Mouse (Mus musculus) ovary, postnatal 36 days (tissue): ENCODE data around the gene Tmem216.
"Not testable (repeated sequence)": the region's sequence is repeated elsewhere in the genome, so short reads cannot be mapped to it uniquely, and the experiment has no call there.

Source experiments
- DNase-seq: peaks from one replicate; pipeline ENCODE4 v3.0.0; 2022; ENCODE audit warnings: low spot score, mixed read lengths

Gene Tmem216

DNA sequence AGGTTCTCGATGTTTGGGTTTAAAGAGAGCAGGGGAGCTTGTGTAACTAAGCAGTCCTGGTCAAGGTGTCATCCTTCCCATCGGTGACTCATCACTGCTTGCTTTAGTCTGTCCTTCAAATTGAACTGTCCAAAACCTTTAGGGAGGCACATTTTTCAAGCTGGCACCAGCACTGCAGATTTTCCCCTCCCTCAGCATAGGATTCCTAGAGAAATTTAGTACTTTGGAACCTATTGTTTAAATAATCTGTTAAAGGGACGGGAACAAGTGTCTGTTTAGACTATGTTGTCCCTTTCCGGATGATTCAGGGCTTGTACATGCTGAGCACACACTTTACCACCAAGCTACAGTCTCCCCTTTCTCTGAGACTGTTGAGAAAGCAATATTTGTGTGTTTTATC is 9.2 kb upstream of the Tmem216 start:
- DNase-seq, result no peak

DNA sequence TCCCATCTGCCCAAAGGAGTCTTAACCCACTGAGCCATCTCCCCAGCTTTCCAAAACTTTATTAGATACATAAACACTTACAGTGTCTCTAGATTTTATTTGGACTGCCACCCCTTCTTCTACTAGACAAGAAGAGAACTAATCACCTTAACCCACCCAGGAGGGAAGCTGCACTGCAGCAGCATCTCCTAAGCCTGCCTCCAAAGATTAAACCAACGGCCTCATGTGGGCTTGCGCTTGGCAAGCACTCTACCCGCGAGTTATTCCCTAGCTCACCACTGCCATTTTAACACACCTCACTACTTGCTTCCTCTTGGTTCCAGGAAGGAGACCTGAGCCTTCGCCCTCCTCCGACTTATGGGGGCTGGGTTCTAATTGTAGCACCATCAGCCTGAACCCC is 8.2 kb upstream of the Tmem216 start:
- no peak for DNase-seq

DNA sequence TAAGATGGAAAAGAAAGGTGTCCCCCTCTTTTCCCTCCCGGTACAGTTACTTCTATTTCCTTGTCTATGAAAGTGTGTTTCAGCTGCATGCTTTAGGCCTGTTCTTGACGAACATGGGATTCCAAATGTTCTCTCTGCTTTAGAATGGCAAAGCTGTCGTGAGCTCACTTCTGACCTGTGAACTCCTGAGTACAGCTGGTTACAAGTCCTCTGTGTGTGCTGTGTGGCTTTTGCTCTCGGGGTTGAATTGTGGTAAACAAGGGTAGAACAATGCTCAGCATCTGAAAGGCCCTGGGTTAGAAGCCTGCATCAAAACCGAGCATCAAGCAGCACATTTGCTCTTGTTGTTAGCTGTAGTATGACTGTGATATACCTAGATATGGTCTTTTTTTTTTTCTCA is 6.3 kb upstream of the Tmem216 start:
- no peak for DNase-seq

DNA sequence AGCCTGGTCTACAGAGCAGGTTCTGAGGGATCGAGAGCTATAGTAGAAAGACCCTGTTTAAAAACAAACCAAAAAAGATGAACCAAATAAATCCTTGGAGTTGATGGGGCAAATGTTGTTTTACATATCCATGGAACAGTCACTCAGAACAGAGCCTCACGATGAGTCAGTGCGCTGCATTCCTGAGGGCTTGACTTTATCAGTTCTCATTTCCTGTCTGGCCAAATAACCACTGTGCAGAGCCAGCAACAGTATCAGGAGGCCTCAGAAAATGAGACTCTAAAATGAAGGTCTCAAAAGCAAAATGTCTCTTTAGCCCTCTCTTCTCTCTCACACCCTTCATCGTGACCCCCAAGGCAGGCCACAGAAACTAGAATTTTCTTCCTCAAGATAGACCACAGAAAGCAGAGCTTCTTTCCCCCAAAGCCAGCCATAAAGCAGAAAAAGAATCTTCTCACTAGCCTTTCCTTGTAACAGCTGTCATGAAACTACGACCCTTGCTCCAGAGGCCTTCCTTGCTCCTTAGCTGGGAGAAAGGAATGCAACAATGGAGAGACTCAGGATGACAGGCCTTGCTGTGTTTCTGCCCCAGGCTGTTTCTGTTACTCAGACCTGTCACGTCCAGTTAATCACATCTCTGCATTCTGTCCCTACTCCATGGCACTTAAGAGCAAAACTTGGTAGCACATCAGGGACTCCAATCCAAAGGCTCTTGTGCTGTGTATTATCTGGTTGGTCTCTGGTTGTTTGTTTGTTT is 5.7 kb upstream of the Tmem216 start:
- DNase-seq, result no peak

DNA sequence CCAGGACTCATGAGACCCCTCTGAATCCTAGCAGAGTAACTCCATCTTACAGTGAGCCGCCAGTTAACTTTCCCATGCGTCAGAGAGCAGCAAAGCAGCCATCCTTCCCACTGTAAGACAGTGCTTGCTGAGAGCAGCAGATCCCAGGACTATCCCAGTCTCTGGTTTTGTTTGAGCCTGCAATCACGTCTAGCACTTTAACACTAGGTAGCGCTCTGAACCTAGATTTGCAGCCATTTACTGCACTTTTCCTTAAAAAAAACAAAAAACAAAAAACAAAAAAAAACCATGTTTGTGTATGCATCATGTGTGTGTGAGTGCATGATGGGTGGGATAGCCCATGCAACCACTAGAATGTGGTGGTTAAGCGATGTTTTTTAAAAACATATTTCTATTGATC is 4.1 kb upstream of the Tmem216 start:
- DNase-seq, result no peak

DNA sequence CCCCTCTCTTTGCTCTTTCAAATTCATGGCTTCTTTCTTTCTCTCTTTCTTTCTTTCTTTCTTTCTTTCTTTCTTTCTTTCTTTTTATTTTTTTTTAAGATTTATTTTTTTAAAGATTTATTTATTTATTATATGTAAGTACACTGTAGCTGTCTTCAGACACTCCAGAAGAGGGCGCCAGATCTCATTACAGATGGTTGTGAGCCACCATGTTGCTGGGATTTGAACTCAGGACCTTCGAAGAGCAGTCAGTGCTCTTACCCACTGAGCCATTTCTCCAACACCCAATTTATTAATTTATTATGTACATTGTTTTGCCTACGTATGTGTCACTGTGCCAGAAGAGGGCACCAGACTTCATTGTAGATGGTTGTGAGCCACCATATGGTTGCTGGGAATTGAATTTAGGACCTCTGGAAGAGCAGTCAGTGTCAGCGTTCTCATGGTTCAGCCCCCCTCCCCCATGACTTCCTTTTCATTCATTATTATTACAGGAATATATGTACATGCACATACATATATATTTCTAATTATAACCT is 1.9 kb upstream of the Tmem216 start:
- not testable (repeated sequence) for DNase-seq

DNA sequence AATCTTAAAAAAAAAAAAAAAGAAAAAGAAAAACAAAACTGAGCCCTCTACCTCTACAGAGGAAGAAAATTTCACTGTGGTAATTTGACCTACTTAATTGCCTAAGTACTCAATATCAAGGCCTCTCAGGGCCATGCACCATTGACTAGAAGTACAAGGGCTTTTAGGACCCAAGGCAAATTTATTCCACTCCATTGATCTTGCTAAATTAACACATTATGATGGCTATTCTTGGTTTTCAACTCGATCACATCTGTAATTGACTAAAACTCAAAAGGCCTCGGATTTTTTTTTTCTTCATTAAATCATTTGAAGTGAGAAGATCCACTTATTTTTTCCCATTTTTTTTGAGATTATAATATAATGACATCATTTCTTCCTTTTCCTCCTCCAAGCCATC is 1.4 kb upstream of the Tmem216 start:
- DNase-seq, result no peak

- no peak for DNase-seq
These were observed 963 bp upstream of the Tmem216 start for GRCm38 (mm10) chr19:10557001-10557400.

GRCm38 (mm10) chr19:10539454-10539853 is 16.6 kb downstream of the Tmem216 start:
- DNase-seq, result no peak

DNA sequence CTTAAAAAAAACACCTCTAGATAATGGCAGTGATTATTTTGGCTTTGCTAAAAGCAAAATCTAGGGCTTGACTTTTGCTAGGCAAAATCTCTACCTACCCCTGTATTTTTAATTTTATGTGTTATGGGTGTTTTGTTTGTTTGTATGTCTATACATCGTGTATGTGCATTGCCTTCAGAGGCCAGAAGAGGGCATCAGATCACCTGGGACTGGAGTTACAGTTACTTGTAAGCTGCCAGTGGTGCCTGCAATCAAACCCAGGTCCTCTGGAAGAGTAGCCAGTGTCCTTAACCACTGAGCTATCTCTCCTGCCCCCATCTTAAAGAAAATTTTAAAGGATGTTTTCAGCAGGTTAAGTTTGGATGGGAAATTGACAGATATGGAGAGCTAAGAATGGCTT is 26.0 kb downstream of the Tmem216 start:
- DNase-seq, result no peak

DNA sequence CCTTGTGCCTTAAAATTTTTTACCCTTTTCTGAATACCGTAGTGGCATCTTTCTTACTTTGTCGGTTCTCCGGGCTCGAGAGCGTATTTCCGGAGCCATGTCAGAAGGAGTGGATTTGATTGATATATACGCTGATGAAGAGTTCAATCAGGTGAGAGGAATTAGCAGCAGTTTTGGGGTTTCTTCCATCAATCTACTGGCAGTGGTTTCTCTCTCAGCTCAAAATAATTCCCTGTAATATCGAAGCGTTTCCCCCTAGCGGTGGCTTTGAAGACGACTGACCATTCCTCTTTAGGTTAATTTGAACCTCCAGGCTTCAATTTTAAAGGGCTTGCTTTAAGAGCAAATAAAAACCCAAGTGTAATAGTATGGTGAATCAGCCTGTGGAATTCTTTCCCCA is 30.1 kb downstream of the Tmem216 start, which contains the start of gene Sdhaf2:
Sdhaf2 (minus strand) TSS at position 233 of the 400 bp plus-strand sequence.
- DNase-seq, result no peak

DNA sequence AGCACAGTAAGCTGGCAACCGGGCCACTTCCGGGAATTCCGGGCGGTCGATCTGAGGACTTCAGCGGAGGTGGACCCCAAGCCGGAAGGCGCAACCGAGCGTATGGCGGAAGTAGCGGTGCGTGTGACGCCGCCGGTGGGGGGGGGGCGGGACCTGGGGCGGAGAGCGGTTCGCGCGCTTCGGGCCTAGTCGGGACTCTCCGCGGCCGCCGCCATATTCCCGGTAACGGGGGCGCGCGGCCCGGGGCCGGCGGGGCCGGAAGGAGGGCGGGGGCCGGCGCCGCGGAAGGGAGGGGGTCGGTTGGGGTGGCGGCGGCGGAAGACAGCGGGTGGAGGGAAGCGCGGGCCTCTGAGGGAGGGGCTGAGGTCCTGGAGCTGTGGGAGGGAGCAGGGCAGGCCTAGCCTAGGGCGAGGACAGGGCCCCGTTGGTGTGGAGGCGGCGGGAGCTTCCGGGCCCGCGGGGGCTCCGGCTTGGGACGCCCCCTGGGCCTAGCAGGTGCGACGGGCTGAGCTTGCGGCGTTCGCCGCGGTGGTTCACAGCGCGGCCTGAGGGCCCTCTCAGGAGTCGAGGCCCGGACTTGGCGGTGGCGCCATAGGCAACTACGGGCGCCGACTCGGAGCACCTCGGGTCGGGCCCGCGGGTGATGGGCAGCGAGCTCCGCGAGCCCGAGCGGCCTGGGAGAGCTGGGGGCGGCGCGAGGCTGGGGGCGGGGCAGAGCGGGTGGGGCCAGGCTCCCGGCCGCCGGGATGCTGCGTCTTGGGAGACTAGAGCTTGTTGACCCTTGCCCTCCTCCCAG is 30.7 kb downstream of the Tmem216 start, which contains the start of gene Cpsf7:
Cpsf7 (plus strand) TSS at position 161 of the 796 bp plus-strand sequence.
- DNase-seq, result peak; percentile 87

- no peak for DNase-seq
These were observed 31.3 kb downstream of the Tmem216 start for GRCm38 (mm10) chr19:10524784-10525105.

DNA sequence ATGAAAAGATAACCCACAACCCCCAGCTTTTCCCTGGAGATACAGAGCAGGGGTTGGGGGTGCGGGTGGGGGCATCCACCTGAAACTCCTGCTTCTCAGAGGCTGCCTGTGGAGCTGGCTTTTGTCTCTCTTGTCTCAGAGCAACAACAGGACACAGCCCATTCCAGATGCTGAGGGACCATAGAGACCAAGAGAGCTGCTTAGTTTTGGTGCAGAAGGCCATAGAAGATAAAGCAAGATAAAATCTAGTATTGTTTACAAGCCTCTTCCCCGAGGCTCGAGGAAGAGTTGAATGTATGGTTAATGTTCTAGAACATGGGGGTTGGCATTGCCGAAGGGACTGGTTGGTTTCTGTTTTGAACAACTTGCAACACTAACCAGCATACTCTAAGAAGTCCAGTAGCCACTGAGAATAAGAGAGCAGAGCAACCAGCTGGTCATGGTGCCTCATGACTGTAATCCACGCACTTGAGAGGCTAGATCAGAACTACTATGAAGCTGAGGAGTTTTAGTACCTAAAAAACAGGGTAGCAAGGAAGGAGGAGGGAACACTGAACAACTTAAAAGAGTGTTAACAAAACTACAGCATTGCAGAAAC is 32.5 kb downstream of the Tmem216 start:
- no peak for DNase-seq

DNA sequence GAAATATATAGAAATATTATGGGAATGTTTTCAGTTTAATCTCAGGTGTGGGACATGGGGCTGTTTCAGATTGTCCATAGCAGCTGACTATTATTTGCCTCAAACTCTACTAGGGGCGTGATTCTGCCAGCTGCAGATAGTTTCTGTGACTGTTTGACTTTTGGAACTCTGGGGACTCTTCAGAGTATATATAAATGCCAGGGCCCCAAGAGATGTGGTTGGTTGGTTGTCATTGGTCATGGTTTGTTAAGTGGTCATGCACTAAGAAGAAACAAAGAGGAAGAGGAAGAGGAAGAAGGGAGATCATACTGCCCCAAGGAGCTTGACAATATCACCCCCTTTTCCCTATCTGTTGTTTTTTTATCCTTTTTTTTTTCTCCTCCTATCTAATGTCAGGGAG is 34.1 kb downstream of the Tmem216 start:
- no peak for DNase-seq

DNA sequence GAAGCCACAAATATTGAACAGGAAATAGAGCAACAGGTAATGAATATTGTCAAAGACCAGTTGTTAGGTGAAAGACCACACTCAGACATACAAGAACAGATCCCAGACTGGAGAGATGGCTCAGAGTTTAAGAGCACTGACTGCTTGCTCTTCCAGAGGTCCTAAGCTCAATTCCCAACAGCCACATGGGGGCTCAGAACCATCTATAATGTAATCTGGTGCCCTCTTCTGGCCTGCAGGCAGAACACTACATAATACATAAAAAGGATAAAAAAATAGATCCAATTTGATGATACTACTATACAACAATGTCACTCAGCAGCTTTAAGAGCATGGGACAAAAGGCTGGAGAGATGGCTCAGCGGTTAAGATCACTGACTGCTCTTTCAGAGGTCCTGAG is 35.7 kb downstream of the Tmem216 start:
- no peak for DNase-seq

DNA sequence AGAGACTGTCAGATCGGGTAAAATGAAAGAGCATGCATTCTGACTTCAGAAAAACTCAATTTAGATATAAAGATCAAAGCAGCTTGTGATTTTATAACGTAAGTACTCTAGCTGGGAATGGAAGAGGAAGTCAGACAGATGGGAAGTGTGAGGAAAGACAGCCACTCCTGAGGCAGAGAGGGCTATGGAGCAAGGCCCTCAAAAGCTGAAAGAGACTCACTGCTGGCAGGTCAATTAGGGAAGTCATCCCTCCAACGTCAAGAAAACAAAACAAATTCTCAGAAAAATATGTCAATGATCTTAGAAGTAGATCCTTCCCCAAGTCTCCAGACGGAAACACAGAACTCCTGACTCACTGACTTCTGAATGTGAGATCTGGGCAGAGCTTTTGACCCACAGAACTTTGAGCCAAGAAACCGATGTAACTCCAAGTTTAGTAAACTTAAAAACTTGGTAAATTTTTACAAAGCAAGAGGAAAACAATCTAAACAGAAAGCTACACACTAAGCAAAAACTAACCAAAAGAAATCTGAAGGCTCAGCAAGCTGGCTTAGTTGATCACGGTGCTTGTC is 45.2 kb downstream of the Tmem216 start:
- DNase-seq, result no peak

- DNase-seq, result peak; percentile 20
These were observed 53.5 kb downstream of the Tmem216 start for GRCm38 (mm10) chr19:10502571-10502970.

DNA sequence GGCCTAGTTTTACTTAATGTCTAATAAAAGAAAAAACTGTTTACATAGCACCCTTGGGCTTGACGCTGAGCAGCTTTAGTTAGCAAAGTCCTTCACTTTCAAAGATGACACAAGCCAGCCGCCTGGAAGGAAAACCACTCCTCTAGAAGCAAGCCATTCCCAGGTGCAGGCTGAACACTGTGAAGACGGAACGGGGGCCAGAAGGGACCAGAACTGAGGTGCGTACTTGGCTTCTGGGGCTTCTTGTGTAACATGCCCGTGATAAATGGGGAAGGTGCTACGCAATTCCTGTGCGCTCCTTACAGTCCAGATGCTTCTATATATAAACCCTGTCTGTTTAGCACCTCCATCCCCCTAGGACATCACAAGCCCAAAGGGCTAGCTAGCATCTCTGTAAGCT is 55.5 kb downstream of the Tmem216 start:
- DNase-seq, result no peak

DNA sequence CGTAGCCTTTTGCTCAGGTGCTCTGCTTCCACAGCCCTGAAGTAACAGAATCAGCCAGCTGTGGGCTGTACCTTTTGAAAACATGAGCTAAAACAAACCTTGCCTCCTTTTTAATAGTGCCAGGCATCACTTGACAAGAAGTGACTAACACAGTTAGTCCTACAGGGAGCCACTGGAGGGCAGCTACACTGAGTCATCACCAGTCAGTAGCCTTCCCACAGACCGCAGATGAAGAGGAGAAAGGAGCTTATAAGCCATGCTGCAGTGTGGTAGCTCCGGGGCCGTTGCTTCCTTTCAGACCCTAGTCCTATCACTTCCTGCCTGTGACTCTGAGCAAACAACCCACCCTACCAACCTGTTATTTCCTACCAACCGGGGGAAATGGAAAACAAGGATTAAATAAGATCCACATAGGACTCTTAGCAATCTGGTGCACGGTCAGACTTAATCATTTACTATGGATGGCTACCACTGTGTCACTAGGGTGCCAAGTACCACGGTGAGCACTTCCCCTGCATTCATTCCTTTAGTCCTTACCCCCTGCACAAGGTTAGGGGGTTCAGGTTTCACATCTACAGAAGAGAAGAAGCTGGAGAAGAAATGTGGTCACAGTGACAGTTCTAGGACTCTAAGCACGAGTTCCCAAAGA is 58.4 kb downstream of the Tmem216 start:
- DNase-seq, result no peak

- no peak for DNase-seq
These were observed 59.1 kb downstream of the Tmem216 start for GRCm38 (mm10) chr19:10496976-10497375.

GRCm38 (mm10) chr19:10495670-10496069 is 60.4 kb downstream of the Tmem216 start:
- no peak for DNase-seq
